Mouse (Mus musculus) retina, adult 2 months (tissue): ENCODE results near the gene Atrx.

Source experiments
- DNase-seq: peaks from one replicate; pipeline ENCODE4 v3.0.0-alpha.2; 2012; ENCODE audit warnings: low read depth, low spot score

Gene Atrx

DNA sequence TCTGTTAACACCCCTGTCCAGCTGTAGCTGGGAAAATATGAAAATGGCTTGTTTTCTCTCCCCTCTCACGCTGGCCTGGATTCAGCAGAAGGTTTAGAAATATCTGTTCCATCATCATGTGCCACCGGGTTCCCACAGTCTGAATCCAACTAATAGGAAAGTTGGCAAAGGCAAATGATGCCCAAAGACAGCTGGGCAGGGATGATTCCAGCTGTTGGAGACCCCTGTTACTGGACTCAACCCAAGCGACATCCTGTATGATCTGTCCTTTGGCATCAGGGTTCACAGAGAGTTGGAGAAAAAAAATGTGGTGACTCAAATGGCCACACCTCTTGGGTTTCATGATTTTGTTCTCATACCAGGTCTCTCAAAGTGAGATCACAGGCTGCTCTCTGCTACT, 161.3 kb downstream of the Atrx start:
- DNase-seq: no peak

DNA sequence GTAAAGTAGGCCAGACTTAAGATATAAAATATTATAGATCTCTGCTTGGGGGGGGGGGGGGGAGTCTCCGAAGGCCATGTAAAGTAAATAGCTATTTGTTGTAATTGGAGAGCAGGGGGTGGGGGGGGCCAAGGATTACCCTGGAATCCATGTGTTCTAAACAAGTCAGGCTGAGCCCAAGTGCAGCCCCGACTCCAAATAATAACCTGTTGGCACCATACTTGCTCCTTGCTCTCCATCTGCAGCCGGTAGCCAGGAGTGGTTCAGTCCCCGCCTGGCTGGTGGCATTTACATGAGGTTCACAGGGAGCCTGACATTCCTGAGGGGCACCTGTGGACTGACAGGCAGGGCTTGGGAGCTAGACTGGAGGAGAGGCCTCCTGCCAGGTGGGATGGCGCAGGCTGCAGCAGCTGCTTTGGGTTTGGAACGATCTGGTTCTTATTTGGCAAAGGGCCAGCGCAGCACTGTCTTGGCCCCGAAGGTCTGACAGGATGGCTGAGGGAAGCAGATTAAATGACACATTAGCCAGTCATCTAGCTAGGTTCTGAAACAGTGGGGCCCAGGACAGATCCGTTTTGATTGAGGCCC, 161.9 kb downstream of the Atrx start:
- no peak for DNase-seq

DNA sequence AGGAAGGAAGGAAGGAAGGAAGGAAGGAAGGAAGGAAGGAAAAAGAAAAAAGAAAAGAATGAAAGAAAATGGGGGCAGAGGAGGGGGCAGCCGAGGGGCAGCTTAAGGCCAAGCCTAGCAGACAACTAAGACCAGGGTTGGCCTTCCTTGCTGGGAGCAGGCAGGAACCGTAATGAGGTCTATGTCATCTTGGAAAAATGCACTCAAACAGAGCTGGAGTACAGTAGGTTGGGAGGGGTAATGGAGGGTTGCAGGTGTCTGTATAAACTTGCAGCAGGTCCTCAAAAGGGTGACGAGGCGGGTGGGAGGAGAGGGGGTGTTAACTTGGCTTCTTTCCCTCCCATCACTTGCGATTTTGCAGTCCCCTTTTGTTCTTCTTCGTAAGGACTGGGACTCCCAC, 163.2 kb downstream of the Atrx start:
- DNase-seq: no peak

DNA sequence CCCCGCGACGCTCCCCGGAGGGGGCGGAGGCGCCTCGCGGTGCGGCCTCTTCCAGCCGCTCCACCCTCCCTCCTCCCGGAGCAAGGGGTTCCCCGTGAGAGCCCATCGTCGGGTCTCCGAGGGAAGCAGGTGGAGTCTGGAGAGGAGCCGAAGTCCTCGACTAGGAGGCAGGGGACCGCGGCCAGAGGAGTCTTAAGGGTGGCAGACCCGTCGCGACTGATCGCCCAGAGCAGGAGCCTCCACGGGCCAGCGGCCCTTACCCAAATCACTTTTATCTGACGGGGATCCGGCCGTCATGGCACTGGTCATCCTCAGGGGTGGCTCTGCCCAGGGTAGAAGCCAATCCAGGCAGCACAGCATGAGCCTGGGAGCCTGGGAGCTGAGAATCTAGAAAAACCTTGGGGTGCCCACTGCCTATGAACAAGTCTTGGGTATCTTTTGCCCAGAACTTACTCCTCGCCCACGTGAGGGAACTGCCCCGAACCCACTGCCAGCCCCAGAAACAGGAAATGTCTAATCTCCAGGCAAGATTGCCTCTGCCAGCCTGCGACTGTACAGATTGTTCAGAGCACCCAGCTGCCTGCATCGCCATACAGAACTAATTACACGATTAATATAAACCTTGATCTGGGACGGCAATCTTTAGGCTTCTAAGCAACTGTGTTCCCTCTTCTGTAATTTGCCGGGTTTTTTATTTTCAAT, 164.0 kb downstream of the Atrx start:
- DNase-seq: no peak

DNA sequence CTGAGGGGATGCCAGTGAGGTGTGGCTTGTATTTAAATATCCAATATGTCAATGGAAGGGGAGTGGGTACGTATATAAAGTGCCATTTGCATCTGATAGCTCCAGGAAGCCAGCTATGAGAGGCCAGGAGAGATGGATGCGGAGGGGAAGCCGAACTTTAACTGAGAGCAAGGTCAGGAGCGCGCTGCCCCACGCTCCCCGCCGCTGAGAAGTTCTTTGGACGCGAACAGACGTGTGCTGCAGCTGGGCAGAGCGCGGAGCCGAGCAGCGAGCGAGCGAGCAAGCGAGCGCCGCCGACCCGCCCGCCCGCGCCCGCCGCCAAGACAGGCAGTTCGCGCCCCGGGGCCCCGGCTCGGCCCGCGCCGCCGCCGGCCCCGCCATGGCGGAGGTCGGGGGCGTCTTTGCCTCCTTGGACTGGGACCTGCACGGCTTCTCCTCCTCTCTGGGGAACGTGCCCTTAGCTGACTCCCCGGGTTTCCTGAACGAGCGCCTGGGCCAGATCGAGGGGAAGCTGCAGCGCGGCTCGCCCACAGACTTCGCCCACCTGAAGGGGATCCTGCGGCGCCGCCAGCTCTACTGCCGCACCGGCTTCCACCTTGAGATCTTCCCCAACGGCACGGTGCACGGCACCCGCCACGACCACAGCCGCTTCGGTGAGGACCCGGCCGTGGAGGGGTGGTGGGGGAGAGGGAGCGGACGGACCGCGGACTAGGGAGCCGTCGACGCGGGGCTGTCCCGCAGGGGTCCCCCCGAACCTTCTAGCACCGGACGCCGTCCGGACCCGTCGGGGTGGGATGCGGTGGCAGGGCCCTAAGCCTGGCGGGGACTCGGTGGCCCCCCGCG, 164.8 kb downstream of the Atrx start, which contains the start of gene Fgf16:
Fgf16 (plus strand) TSS at position 118 of the 843 bp plus-strand sequence.
- no peak for DNase-seq

DNA sequence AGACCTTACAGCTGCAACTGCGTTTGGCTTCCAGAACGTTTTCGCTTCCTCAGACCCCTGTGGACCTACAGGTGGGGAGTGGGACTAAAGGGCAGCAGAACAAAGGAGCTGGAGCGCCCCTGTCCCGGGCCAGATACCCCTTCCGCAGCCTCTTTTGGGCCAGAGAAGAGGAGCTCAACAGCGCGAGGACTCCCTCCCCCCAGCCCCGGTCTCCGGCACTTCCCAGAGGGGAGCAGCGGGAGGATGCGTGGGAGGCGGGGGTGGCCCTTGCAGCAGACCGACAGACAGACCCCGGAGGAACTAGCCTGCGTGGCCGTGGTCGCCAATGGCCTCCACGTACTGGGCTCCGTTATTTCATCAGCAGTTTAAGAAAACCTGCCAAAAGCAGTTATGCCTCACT, 165.6 kb downstream of the Atrx start:
- DNase-seq: no peak

DNA sequence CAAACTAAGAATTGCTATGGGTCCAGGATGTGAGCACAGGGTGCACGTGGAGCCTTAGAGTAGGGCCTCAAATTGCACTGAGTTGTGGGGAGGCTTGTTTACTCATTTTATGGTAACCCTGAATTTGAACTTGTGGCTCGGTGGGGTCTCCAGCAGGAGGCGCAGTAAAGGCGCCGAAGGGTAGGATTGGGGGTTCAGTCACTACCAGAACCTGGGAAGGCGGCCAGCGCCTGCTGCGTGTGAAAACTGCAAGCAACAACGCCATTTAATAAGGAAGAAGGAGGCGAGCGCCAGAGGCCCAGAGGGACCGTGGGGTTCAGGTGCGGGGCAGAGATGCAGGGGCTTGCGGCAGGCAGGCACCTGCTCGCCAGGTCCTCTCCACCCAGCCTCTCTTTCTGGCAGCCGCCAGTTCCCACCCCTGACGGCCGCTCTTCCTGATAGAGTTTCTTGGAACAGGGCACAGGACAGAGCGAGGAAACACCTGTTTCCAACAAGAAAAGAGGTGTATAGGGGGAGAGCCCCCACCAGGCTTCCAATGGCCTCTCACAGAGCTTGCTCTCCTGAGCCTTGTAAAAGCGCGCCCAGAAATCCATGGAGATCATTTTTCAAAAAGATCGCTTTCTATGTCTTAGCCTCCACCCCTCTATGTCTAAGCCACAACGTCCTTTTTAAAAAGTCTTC, 166.2 kb downstream of the Atrx start:
- DNase-seq: no peak
